Mouse (Mus musculus) erythroblast, embryonic 14.5 days (primary cell): Measurements from ENCODE around the gene Ncoa5.

Source experiments
- GATA1 ChIP-seq: IDR thresholded peaks from 2 replicates; pipeline ENCODE4 v1.6.1; 2012; ENCODE audit warnings: low read length, inconsistent platforms, mixed read lengths
- TAL1 ChIP-seq: IDR thresholded peaks from 3 replicates; pipeline ENCODE4 v1.6.1; 2012; ENCODE audit warnings: low read length, inconsistent platforms, mixed read lengths

GRCm38 (mm10) chr2:165074937-165075336 is 40.3 kb upstream of the Ncoa5 start:
- no peak for TF ChIP-seq GATA1
- no peak for TF ChIP-seq TAL1
